11 mouse cellular contexts compared by ENCODE assay signal in the genomic region with DNA sequence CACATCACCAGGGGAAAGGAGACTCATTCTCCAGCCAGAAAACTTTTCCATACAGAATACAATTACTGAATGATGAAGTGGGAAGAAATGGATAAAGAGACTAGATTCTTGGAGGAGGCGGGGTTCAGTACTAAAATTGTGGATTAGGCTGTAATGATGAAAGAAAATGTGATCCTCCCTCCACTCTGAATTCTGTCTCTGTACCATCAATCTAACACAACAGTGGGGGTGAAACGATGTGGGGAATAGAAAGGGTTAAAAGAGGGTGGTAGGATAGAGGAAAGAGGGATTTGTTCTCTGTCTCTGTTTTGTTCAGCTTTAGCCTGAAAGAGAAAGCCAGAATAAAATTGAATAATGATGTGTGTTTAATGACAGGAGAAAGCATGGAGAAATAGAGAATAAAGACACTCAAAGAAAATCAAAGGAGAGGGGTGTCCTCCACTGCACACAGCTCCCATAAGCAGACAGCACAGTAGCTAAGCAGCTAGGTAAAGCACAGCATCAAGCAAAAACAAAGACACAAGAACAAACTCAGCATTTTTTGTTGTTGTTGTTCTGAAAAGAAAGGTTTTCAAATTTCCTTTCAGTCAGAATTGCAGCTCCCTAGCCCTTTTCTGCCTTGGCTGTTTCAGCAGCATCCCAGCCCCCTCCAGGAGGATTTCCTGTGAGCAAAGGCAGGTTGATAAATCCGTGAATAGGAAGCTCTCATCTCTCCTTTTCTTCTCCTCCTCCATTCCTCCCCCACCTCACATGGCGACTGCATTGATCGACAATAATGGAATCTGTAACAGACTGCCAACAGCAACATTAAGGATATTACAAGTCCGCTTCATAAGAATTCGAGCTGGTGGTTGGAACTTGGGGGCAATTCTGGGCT.
A peak's percentile ranks its signal among the peaks of the same experiment; 100 is the strongest.
DNase-seq lines count a peak whose midpoint lies in the region; ATAC-seq and TF ChIP-seq lines count a peak whose summit lies in the region.
"Had no signal": no experiment of that assay in that cellular context is flagged by ENCODE, and none has a peak within 500 bp of the region (broad histone marks: within the 10 kb centered on the region; RNA-seq: fewer than 3 reads in every experiment).

No protein-coding gene starts in this region.

- H3K9ac ChIP-seq in heart, embryonic 12.5 days, result no peak overlapping the region
- H3K9ac ChIP-seq in hindbrain, postnatal 0 days (replicated peaks; ENCODE audit: low read length), result peak overlapping the region; percentile 57
- H3K9ac ChIP-seq: liver, embryonic 15.5 days had no signal

- H3K27ac ChIP-seq in heart, embryonic 12.5 days (ENCODE audit: poor library complexity, severe bottlenecking), result peak overlapping the region; percentile 29
- H3K27ac ChIP-seq in hindbrain, postnatal 0 days, result peak overlapping the region; percentile 82
- H3K27ac ChIP-seq: liver, embryonic 15.5 days had no signal

- H3K36me3 ChIP-seq in heart, embryonic 12.5 days, result no peaks in the 10 kb centered on the region
- H3K36me3 ChIP-seq in hindbrain, postnatal 0 days (ENCODE audit: insufficient read depth, low read length), result no peaks in the 10 kb centered on the region
- H3K36me3 ChIP-seq: liver, embryonic 15.5 days had no signal

- peak overlapping the region; percentile 39 for H3K4me2 ChIP-seq in heart, embryonic 12.5 days
- H3K4me2 ChIP-seq in hindbrain, postnatal 0 days (ENCODE audit: low read depth, low read length), result peak overlapping the region; percentile 57
- H3K4me2 ChIP-seq: liver, embryonic 15.5 days had no signal

- WGBS in heart, embryonic 12.5 days, result 60% methylated on average over 7 of the region's 7 CpGs
- 15% methylated on average over 7 of the region's 7 CpGs for WGBS in hindbrain, postnatal 0 days

- 0 out of 2 replicates have a peak overlapping the region, but pooled peaks have one; percentile 15 for H3K4me3 ChIP-seq in heart, embryonic 12.5 days
- H3K4me3 ChIP-seq in hindbrain, postnatal 0 days (ENCODE audit: low read length), result peak overlapping the region; percentile 35
- H3K4me3 ChIP-seq: liver, embryonic 15.5 days; myocyte had no signal

- H3K9me3 ChIP-seq in heart, embryonic 12.5 days (replicated peaks), result no peaks in the 10 kb centered on the region
- no peaks in the 10 kb centered on the region for H3K9me3 ChIP-seq in hindbrain, postnatal 0 days (ENCODE audit: low read length)
- H3K9me3 ChIP-seq: liver, embryonic 15.5 days had no signal

- peaks cover 10% of the 10 kb centered on the region for H3K4me1 ChIP-seq in heart, embryonic 12.5 days (replicated peaks)
- H3K4me1 ChIP-seq in hindbrain, postnatal 0 days (ENCODE audit: insufficient read depth, low read length), result no peaks in the 10 kb centered on the region
- H3K4me1 ChIP-seq: liver, embryonic 15.5 days had no signal

- ATAC-seq in heart, embryonic 12.5 days (ENCODE audit: insufficient number of reproducible peaks, low FRiP score), result no peak
- peak; percentile 56 for ATAC-seq in hindbrain, postnatal 0 days
- no peak for ATAC-seq in erythroid progenitor cell, adult 5-6 weeks (replicated peaks; ENCODE audit: low FRiP score, poor library complexity, severe bottlenecking)

- intact Hi-C loops in gastrocnemius, postnatal 36 days (cut with DNase I), result no loop called here

- H3K27me3 ChIP-seq in heart, embryonic 12.5 days (replicated peaks), result no peaks in the 10 kb centered on the region
- H3K27me3 ChIP-seq in hindbrain, postnatal 0 days (ENCODE audit: insufficient read depth, low read length), result no peaks in the 10 kb centered on the region
- H3K27me3 ChIP-seq: liver, embryonic 15.5 days had no signal

- no peak for TF ChIP-seq CTCF in hindbrain, postnatal 0 days (IDR thresholded peaks at IDR 0.05; ENCODE audit: low read depth)

- DNase-seq in heart, adult 8-10 months (ENCODE audit: low spot score), result no peak
- DNase-seq in right cerebral cortex, postnatal 25 days, result peak; percentile 38
- no peak for DNase-seq in right cerebral cortex, postnatal 36 days (ENCODE audit: low spot score in 2 of 2)
- DNase-seq in hindbrain, postnatal 0 days (ENCODE audit: low spot score), result peak; percentile 56
- no peak for DNase-seq in gastrocnemius, postnatal 36 days
- no peak for DNase-seq in kidney, postnatal 14 days
- DNase-seq: layer of hippocampus, adult 9-11 months had no signal

Comparison
In these comparisons a context has a peak if more than half of its experiments do, and no peak if none do; other contexts are left out.
1. DNase-seq: peak in right cerebral cortex, postnatal 25 days (single experiment) and hindbrain, postnatal 0 days (single experiment); none in heart, adult 8-10 months (single experiment), right cerebral cortex, postnatal 36 days (0 of 2), gastrocnemius, postnatal 36 days (0 of 2) and kidney, postnatal 14 days (single experiment).